Mouse (Mus musculus): ENCODE measurements around the gene Gm49405. TPM values are rescaled to one million over a fixed set of nuclear protein-coding genes. Genes with fewer than 3 reads are reported as not detected.
"Not testable (repeated sequence)": the region's sequence is repeated elsewhere in the genome, so short reads cannot be mapped to it uniquely, and the experiment has no call there.

The Gm49405 gene
- polyA plus RNA-seq (2017; shearing (Covaris generic)): under 1 TPM; 0.16 to 0.99 (median 0.44) TPM

GRCm38 (mm10) chr19:4000119-4000900 is at the start of gene Gm49405, which contains the start of gene Nudt8:
Gene Gm49405 (plus strand): TSS chr19:4000626.
Gene Nudt8 (plus strand): TSS chr19:4000580.
- peak; percentile 93 for ATAC-seq

- no peak for ATAC-seq
Observed at GRCm38 (mm10) chr19:3951461-3951860, 49.0 kb upstream of the Gm49405 start.

DNA sequence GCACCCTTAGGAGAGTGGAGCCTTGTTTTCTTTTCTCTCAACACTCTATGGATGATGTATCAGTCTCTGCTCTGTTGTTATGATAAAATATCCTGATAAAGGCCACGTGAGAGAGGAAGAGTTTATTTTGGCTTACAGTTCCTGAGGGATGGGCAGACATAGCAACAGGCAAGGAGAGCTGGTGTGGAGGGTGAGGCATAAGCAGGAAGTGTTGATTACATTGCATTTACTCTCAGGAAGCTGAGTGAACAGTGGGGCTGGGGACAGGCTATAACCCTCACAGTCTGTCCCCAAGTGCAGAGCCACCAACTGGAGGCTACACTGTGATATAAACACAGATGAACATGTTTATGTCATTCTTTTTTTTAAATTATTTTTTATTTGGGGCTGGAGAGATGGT is 48.3 kb upstream of the Gm49405 start:
- no peak for ATAC-seq

DNA sequence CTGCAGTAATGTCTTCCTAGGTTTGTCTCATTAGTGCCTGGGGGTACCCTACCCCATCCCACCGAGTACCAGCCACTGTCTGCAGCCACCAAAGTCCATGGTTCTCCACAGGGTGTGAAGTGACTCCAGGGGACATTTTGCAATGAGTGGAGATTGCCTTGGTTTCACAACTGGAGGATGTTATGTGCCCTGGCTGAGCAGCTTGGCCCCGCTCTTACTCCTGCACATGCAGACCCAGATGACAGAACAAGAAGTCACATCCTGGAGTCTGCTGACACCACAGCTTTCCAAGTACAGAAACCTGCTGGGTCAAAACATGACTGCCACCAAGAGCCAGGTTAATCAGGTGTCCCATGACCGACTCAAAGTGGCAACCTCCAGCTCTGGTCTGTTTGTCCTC is 45.4 kb upstream of the Gm49405 start:
- no peak for ATAC-seq

GRCm38 (mm10) chr19:3955804-3956203 is 44.6 kb upstream of the Gm49405 start:
- no peak for ATAC-seq

GRCm38 (mm10) chr19:3957296-3958036 is 43.0 kb upstream of the Gm49405 start:
- not testable (repeated sequence) for ATAC-seq

- ATAC-seq: no peak
Observed at GRCm38 (mm10) chr19:3958470-3958869, 42.0 kb upstream of the Gm49405 start, which contains the start of gene Aldh3b3. Gene Aldh3b3 (plus strand): TSS chr19:3958645.

DNA sequence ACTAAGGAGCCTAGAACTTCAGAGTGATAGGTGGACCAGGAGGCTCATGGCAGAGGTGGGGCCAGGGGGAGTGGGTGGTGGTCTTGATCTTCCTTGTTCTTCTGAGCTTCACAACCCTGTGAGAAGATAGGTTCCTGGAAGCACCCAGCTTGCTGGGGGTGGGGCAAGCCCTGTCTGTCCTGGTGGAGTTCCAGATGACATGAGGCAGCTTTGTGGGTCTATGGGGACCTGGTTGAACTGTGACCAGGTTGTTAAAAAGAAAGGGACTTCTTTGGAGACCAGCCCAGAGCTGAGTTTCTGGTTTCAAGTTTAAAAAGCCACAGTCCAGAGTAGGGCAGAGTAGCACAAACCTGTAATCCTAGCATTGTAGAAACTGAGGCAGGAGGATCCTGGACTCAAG is 41.4 kb upstream of the Gm49405 start:
- ATAC-seq: no peak

GRCm38 (mm10) chr19:3960211-3960610 is 40.2 kb upstream of the Gm49405 start:
- ATAC-seq: no peak

- not testable (repeated sequence) for ATAC-seq
Observed at GRCm38 (mm10) chr19:3961805-3962204, 38.6 kb upstream of the Gm49405 start.

DNA sequence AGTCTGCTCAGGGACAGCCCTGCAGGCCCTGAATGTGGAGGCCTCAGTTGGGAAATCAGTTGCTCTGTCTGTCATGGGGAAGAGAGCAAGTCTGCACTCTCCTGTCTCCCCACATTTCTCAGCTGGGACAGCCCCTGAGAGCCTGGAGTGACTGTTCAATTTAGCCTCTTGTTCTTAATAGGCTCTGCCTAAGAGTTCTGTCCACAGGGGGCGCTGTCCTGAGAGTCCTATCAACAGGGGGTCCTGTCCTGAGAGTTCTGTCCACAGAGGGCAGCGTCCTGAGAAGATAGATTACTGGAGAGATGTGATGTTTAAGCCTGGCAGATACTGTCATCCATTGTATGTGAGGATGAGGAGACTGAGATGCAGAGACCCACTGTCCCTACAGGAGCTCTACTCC is 38.0 kb upstream of the Gm49405 start:
- no peak for ATAC-seq

- no peak for ATAC-seq
Observed at GRCm38 (mm10) chr19:3964030-3964429, 36.4 kb upstream of the Gm49405 start.

GRCm38 (mm10) chr19:3966330-3967075 is 33.9 kb upstream of the Gm49405 start:
- no peak for ATAC-seq

GRCm38 (mm10) chr19:3967258-3967657 is 33.2 kb upstream of the Gm49405 start:
- ATAC-seq: no peak

DNA sequence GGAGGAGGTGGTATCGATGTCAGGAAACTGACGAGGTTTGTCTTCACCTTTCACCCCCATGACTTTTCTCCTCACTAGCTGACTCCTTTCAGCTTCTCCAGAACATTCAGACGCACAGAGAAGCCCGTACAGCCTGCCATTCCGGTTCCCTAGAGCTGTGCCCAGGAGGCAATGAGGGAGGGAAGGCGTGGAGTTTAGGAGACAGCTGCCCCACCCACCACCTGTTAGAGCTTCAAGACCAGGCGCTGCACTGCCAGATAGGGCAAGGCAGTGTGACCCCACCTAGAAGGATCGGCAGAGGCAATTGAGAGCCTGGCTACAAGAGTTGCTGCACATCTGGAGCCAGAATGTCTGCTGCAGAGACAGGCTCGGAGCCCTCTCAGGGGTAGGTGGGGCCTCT is 28.2 kb upstream of the Gm49405 start, which contains the start of gene Aldh3b2:
TSS of gene Aldh3b2 (plus strand) at position 100 of the 400 bp plus-strand sequence.
- ATAC-seq: no peak

DNA sequence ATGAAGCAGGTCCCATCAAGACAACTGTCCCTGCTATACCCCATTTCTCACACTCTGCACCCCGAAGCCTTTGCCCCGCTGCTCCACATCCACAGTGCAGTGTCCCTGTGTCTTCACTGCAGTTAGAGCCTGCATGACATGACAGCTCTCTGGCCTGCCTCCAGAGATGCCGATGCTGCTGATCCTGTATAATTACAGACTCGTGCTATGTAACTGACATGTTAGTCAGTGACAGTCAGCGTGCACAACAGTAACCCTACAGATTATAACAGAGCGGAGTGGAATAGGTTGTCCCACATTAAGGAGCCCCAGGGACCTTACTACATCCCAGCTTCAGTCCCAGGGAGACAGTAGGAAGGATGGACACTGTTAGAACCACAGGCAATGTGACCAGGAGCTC is 25.8 kb upstream of the Gm49405 start:
- ATAC-seq: not testable (repeated sequence)

DNA sequence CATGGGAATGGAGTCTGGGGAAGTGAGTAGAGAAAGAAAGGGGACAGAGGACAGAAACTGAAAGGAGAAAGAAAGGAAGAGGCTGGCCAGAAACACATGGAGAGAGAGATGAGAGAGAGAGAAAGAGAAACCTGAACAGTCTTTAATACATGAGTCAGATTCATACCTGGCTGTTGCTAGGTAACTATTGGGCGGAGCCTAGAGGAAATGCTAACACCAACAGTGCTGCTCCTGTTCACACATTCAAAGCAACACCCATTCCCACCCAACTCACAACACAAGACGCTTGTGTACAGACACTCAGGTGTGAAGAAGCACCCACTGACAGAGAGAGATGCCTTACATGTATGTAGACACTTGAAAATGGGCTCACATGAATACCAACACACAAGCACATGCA is 24.6 kb upstream of the Gm49405 start:
- no peak for ATAC-seq

DNA sequence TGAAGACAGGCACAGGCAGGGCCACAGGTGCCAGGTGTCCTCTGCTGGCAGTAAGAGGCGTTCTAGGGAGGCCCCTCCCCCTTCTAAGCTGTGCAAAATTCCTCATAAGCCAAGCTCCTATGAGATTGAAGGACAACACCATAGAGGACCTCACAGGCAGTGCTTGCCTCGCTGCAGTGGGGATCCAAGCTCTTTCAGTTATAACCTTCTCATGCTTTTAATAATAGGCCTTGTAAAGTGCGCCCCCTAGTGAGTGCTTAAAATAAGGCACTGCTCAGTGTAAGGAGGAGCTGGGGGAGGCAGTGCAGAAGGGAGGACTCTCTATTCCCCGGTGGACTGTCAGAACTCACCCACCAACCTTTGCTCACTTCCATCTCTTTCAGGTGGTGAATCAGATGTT is 20.1 kb upstream of the Gm49405 start:
- ATAC-seq: peak; percentile 50

DNA sequence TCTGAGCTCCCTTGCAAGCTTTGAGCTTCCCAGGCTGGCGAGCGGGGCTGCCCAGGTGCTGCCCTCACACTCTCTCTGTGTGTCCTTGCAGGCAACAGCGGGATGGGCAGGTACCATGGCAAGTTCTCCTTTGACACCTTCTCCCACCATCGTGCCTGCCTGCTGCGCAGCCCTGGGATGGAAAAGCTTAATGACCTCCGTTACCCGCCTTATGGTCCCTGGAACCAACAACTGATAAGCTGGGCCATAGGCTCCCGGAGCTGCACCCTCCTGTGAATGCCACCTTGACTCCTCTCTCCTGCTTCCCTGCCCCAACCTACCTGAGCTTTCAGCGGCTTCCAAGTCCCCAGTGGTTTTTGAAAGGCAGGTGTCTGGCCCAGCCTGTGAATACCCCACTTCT is 19.5 kb upstream of the Gm49405 start:
- no peak for ATAC-seq

GRCm38 (mm10) chr19:3983527-3984200 is 16.8 kb upstream of the Gm49405 start:
- no peak for ATAC-seq

GRCm38 (mm10) chr19:3985261-3985681 is 15.2 kb upstream of the Gm49405 start:
- ATAC-seq: no peak

DNA sequence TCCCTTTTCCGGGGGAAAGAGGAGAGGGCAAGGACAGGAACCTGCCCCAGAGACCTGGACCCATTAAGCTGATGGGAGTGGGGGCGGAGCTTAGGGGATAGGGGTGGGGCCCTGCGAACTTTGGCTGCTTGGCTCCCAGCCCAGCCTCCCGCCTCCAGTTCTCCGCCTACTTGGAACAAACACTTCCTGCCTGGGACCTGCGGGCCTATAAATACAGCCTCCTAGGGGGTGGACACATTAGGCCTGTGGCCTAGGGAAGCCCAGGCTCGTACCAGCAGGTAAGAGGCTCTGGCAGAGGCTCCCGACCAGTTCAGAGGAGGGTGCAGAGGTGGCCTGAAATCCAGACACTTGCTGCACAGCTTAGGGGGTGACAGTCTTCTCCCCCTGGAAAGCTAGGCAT is 14.1 kb upstream of the Gm49405 start, which contains the start of gene Acy3:
TSS of gene Acy3 (plus strand) at position 237 of the 400 bp plus-strand sequence.
- no peak for ATAC-seq
